Mouse (Mus musculus) cerebellum, postnatal 14 days (tissue): ENCODE results near the gene Itm2c.

Source experiments
- DNase-seq, 2 experiments: peaks; one replicate each; pipeline ENCODE4 v3.0.0; 2021; ENCODE audit warnings: mixed read lengths in 2 of 2

Gene Itm2c

DNA sequence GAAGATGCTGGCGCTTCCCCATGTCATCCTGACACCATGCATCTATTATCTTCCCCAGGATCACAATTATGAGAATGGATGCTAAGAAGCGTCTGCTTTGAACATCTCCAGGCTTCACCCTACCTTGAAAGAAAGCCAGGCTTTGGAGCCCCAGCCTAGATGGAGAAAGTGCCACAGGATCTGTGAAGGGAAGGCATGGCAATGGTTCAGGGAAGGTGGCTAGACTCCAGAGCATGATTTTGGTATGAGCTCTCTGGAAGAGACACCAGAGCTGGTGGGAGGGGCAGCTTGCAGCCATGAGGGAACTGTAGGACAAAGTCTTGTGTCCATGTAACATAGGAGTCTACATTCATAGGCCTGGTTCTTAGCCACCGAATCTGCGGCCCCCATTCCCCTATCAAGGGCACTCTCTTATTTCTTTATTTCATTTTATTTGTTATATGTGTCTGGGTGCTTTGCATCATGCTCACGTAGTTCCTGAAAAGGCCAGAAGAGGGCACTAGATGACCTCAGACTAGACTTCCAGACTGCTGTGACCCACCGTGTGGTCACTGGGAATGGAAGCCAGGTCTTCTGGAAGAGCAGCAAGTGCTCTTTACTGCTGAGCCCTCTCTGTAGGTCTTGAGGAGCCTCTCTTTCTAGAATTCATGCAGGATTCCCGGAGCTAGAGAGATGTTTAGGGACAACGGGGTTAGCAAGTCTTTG is 41.2 kb downstream of the Itm2c start:
- peak; percentile 71 to 83 for DNase-seq

DNA sequence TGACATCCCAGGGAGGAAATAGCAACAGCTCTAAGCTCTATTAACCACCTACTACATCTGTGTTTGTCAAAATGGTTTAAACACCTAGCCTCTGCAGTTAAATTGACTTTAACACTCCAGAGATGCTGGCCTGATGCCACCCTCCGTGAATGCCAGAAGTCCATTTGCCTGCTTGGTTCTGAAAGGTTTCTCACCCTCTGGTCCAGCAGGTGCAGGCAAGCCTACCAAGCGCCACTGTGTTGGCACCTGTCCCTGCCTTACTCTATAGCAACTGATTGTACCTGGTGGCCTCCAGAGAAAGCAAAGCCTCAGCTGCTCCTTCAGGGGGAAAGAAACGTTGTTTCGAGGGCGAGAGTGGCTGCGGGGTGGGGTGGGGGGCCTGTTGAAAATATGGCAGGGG is 42.2 kb downstream of the Itm2c start:
- DNase-seq, result peak; percentile 40 to 55

DNA sequence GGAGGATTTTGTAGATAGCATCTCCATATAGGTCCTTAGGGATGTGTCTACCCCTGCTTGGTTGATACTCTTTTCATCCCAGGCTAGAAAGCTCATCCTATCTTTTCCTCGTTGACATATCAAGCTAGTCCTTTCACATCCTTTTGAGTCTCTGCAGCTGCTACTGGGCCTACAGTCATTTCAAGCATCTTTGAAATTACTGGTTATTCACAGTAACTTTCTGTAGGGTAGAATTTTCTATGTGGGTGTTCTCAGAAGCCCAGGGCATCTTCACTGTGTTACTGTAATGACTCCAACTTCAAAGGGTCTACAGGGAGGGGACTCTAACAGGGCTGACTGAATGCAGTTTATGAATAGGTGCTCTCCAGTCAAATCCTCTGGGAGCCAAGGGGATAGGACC is 43.2 kb downstream of the Itm2c start:
- DNase-seq, result no peak

DNA sequence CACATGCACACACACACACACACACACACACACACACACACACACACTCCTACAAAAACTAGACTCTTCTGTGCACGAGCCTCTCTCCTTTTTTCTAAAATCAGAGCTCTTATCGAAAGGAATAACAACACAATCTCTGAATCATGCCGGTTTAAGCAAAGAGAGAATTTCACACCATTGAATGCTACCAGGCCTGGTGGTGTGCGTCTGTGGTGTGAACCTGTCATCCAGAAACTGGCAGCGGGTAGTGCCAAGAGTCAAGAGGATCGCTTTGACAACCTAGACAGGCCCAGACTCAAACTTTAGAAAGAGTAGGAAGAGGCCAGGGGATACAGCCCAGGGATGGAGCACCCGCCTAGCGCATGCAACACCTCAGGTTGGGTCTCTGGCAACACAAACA is 48.2 kb downstream of the Itm2c start:
- no peak for DNase-seq

DNA sequence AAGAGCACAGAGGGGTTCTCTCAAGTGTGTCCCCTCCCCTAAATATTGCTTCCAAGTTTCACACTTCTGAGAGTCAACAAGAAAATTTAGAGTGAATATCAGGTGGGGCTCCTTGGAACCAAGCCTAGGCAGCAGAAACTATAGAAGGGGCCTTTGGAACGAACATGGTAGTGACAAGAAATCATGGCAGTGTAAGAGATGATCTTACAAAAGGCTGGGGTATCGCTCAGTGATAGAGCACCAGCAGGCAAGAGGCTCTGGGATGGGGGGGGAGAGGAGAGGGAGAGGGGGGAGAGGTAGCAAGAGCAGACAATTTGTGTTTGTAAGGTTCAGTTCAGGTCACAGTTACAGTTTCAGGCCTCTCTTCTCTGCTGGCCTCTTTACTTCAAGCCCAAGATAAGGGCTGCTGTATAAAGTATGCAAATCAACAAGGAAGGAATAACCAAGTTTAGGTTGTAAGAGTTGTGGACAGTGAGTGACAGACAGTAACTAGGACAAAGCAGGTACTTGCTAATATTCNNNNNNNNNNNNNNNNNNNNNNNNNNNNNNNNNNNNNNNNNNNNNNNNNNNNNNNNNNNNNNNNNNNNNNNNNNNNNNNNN is 55.1 kb downstream of the Itm2c start:
- DNase-seq, result no peak

DNA sequence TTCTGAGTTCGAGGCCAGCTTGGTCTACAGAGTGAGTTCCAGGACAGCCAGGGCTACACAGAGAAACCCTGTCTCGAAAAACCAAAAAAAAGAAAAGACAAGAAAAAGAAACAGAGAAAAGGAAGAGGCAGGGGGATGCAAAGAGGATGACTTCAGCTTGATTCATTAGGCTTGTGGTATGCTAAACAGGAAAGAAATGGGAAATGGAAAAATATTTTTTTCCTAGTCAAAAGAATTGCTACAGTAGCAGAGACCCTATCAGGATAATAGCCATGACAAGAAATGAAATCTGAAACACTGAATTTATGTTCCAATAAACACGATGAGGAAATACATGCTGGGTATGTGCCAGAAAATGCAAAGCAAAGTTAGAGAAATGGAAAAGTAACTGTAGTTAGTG is 61.1 kb downstream of the Itm2c start:
- DNase-seq, result no peak

DNA sequence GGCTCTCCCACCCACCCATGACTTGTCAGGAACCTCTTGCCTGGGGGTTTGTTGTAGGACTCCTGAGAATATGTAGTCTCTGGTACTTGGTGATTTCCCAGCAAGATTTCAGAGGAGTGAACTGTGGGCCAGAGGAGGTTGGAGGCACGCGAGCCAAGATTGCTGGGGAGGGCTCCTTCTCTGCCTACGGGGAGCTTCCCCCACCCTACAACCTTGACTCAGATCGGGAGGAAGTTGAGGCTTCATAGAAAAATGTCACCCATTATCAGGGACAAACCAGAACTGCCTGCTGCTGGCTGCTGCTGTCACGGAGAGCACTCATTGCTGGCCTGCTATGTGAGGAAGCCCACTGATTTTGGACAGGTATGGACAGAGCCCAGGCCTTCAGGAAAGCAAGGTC is 63.2 kb downstream of the Itm2c start:
- DNase-seq, result no peak

DNA sequence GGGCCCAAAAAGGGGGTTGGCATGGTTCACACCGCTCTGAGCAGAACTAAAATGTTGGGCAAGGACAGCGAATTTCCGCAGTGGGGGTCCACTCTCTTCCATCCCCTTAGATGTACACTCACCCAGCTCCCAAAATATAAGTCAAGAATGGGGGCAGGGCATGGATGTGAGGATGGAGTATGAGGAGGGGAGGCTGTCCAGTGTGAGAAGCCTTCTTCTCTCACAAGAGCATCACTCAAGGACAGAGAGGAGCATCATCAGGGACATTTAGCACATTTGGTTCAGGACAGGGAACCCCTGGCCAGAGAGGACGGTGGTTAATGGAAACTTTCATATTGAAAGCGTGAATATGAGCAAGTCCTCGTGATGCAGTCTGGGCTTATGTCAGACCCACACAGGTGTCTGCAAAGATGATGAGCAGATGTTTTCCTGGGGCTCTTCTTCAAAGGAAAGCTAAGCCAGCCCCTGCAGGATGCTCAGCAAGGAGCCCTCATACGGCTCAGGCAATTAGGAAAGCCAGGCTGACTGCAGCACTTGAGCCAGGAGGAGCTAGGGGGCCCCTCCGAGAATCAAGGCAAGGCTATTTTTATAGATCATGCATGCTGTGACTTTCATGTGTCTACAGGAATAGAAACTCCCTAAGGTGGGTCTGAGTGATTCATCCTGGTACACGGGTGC is 64.0 kb downstream of the Itm2c start:
- no peak for DNase-seq
